Mouse (Mus musculus) C2C12 (cell line): ENCODE measurements around the gene Ppp1r9b.

ENCODE experiments used
- CEBPB ChIP-seq: IDR thresholded peaks from one replicate; pipeline ENCODE4 v1.6.1; 2011; ENCODE audit warnings: low read depth, mild to moderate bottlenecking, control low read depth, moderate library complexity
- CTCF ChIP-seq: IDR thresholded peaks from one replicate; pipeline ENCODE4 v1.5.1; 2011; ENCODE audit not compliant: control insufficient read depth, insufficient read depth, insufficient read length
- FOSL1 ChIP-seq: IDR thresholded peaks from one replicate; pipeline ENCODE4 v1.8.0; 2011; ENCODE audit warnings: mild to moderate bottlenecking, low read length; ENCODE audit not compliant: poor library complexity, insufficient read depth, severe bottlenecking
- MAX ChIP-seq: IDR thresholded peaks from one replicate; pipeline ENCODE4 v1.6.1; 2011; ENCODE audit warnings: mild to moderate bottlenecking, control low read depth
- MYOD1 ChIP-seq: IDR thresholded peaks from one replicate; pipeline ENCODE4 v1.6.1; 2011; ENCODE audit warnings: low read depth; ENCODE audit not compliant: control insufficient read depth, insufficient read length
- MYOG ChIP-seq: IDR thresholded peaks from one replicate; pipeline ENCODE4 v1.6.1; 2011; ENCODE audit not compliant: control insufficient read depth, insufficient read length; ENCODE audit errors: extremely low read depth
- USF1 ChIP-seq: IDR thresholded peaks from one replicate; pipeline ENCODE4 v1.6.1; 2011; ENCODE audit warnings: low read depth, mild to moderate bottlenecking, control low read depth, moderate library complexity

DNA sequence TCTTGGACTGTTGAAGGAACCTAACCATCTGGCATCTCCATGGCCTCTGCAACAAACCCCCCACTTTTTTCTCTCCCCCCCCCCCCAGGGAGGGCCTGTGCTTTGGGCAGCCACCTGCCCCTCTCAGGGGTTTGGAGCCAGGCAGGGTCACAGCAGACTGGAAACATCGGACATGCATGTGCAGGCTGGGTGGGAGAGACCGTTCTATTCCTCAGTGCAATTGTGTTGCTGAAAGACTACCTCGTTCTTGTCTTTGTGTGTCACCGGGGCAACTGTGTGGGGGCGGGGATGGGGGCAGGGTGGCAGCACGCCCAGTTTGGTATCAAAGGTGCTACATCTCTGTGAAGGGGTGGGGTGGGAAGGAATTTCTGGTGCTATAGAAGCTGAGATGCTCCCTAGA, 38.7 kb upstream of the Ppp1r9b start:
- no peak for TF ChIP-seq USF1
- no peak for TF ChIP-seq MYOG
- no peak for TF ChIP-seq CTCF
- no peak for TF ChIP-seq MYOD1
- TF ChIP-seq MAX: no peak
- TF ChIP-seq CEBPB: no peak
- TF ChIP-seq FOSL1: no peak
